In genomic region chr17:36486687-36487230, GRCm38 (mm10) we compare ENCODE assay signal across 50 mouse cellular contexts. TPM values are rescaled to one million over a fixed set of nuclear protein-coding genes. Genes with fewer than 3 reads are reported as not detected.
"Had no signal": no experiment of that assay in that cellular context is flagged by ENCODE, and none has a peak within 500 bp of the region (broad histone marks: within the 10 kb centered on the region; RNA-seq: fewer than 3 reads in every experiment).

No protein-coding gene starts in this region.

- H3K4me1 ChIP-seq: heart, embryonic 10.5 days; heart, embryonic 12.5 days; heart, embryonic 13.5 days; heart, embryonic 15.5 days; hindbrain, embryonic 10.5 days; hindbrain, embryonic 12.5 days; hindbrain, embryonic 13.5 days; hindbrain, embryonic 15.5 days; intestine, embryonic 15.5 days; kidney, embryonic 15.5 days had no signal

- DNase-seq: heart, postnatal 10 days; heart, postnatal 14 days; heart, postnatal 36 days; heart, postnatal 4 days; kidney, adult 11 months; kidney, adult 18-20 months; kidney, adult 2 months; kidney, adult 8-10 months; kidney, adult 9 months; kidney, postnatal 10 days; kidney, postnatal 14 days; kidney, postnatal 25 days; kidney, postnatal 36 days; kidney, postnatal 4 days; layer of hippocampus, postnatal 36 days had no signal

- H3K9me3 ChIP-seq: heart, embryonic 10.5 days; heart, embryonic 12.5 days; heart, embryonic 13.5 days; heart, embryonic 15.5 days; hindbrain, embryonic 10.5 days; hindbrain, embryonic 12.5 days; hindbrain, embryonic 13.5 days; hindbrain, embryonic 15.5 days; intestine, embryonic 15.5 days; kidney, embryonic 15.5 days had no signal

- H3K36me3 ChIP-seq: heart, embryonic 10.5 days; heart, embryonic 12.5 days; heart, embryonic 13.5 days; heart, embryonic 15.5 days; hindbrain, embryonic 10.5 days; hindbrain, embryonic 12.5 days; hindbrain, embryonic 13.5 days; hindbrain, embryonic 15.5 days; intestine, embryonic 15.5 days; kidney, embryonic 15.5 days had no signal

- H3K27me3 ChIP-seq: heart, embryonic 12.5 days; heart, embryonic 13.5 days; heart, embryonic 15.5 days; hindbrain, embryonic 12.5 days; hindbrain, embryonic 13.5 days; hindbrain, embryonic 15.5 days; intestine, embryonic 15.5 days; kidney, embryonic 15.5 days had no signal

- H3K4me3 ChIP-seq: heart, embryonic 10.5 days; heart, embryonic 12.5 days; heart, embryonic 13.5 days; heart, embryonic 15.5 days; hindbrain, embryonic 10.5 days; hindbrain, embryonic 12.5 days; hindbrain, embryonic 13.5 days; hindbrain, embryonic 15.5 days; intestine, embryonic 15.5 days; kidney, embryonic 15.5 days; layer of hippocampus, adult 2 months had no signal

- H3K4me2 ChIP-seq: heart, embryonic 11.5 days; heart, embryonic 12.5 days; heart, embryonic 13.5 days; heart, embryonic 15.5 days; hindbrain, embryonic 12.5 days; hindbrain, embryonic 13.5 days; hindbrain, embryonic 14.5 days; hindbrain, embryonic 15.5 days; intestine, embryonic 15.5 days; kidney, embryonic 15.5 days had no signal

- ATAC-seq: hindbrain, embryonic 16.5 days; hindbrain, postnatal 0 days; inflammation-experienced regulatory T-cells, adult 6 months; intestine, embryonic 15.5 days; intestine, embryonic 16.5 days; intestine, postnatal 0 days had no signal

- H3K9ac ChIP-seq: heart, embryonic 12.5 days; heart, embryonic 13.5 days; heart, embryonic 15.5 days; hindbrain, embryonic 12.5 days; hindbrain, embryonic 13.5 days; hindbrain, embryonic 14.5 days; hindbrain, embryonic 15.5 days; intestine, embryonic 15.5 days; kidney, embryonic 15.5 days had no signal

- H3K27ac ChIP-seq: heart, embryonic 10.5 days; heart, embryonic 13.5 days; heart, embryonic 15.5 days; hindbrain, embryonic 10.5 days; hindbrain, embryonic 12.5 days; hindbrain, embryonic 13.5 days; hindbrain, embryonic 14.5 days; hindbrain, embryonic 15.5 days; hindbrain, postnatal 0 days; intestine, embryonic 15.5 days; kidney, embryonic 15.5 days; kidney, postnatal 0 days; layer of hippocampus, adult 2 months had no signal

RNA-seq across cellular contexts. Expression of gene H2-M10.4, which starts 24.6 kb away (rescaled TPM):
- total RNA-seq: heart, adult 8-10 months; heart, postnatal 10 days; heart, postnatal 14 days; heart, postnatal 25 days; heart, postnatal 36 days; heart, postnatal 4 days; hematopoietic stem cell, adult 5-6 weeks; hindbrain, postnatal 0 days; layer of hippocampus, adult 18-20 months; layer of hippocampus, adult 2 months; layer of hippocampus, adult 8-10 months; layer of hippocampus, postnatal 10 days; layer of hippocampus, postnatal 14 days; layer of hippocampus, postnatal 25 days; layer of hippocampus, postnatal 36 days had no signal
- polyA plus RNA-seq: heart, embryonic 10.5 days; heart, embryonic 11.5 days; heart, embryonic 12.5 days; heart, embryonic 13.5 days; heart, embryonic 14.5 days; heart, embryonic 15.5 days; heart, embryonic 16.5 days; heart, postnatal 0 days; hindbrain, embryonic 10.5 days; hindbrain, embryonic 11.5 days; hindbrain, embryonic 12.5 days; hindbrain, embryonic 13.5 days; hindbrain, embryonic 14.5 days; hindbrain, embryonic 15.5 days; hindbrain, embryonic 16.5 days; hindbrain, postnatal 0 days; inflammation-experienced regulatory T-cells, adult 6 months; intestine, embryonic 14.5 days; intestine, embryonic 15.5 days; intestine, embryonic 16.5 days; intestine, postnatal 0 days; kidney, adult 2 months; kidney, embryonic 14.5 days; kidney, embryonic 15.5 days; kidney, embryonic 16.5 days; kidney, postnatal 0 days; large intestine, adult 2 months had no signal
